13 mouse cellular contexts compared by ENCODE assay signal in the genomic region with DNA sequence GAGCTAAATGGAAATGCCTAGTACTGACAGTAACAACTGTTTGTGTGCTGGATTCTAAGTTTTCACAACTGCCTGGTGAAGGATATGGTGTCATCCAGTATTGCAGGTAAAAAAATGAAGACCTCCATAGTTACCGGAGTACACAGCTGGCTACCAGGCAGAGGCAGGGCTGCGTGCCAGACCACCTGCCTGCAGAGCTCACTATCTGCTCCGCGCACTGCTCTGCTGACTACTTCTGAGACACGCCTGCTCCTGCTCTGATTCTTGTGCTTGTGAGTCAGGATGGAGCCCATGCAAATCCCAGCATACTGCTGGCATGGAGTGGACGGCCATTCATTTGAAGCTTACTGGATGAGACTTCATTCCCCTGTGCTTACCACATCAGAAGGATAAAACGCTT. TPM values are rescaled to one million over a fixed set of nuclear protein-coding genes. Genes with fewer than 3 reads are reported as not detected.
A peak's percentile ranks its signal among the peaks of the same experiment; 100 is the strongest.
DNase-seq lines count a peak whose midpoint lies in the region; ATAC-seq and TF ChIP-seq lines count a peak whose summit lies in the region.
"Had no signal": no experiment of that assay in that cellular context is flagged by ENCODE, and none has a peak within 500 bp of the region (broad histone marks: within the 10 kb centered on the region; RNA-seq: fewer than 3 reads in every experiment).

No protein-coding gene starts in this region.

- no peak for TF ChIP-seq CTCF in hindbrain, postnatal 0 days (IDR thresholded peaks at IDR 0.05; ENCODE audit: low read depth)
- no peak for TF ChIP-seq CTCF in C2C12 (IDR thresholded peaks at IDR 0.05; ENCODE audit: control insufficient read depth, insufficient read depth, insufficient read length)

- ATAC-seq in hindbrain, postnatal 0 days: no peak
- ATAC-seq in hindbrain, embryonic 12.5 days (ENCODE audit: low FRiP score): no peak
- peak; percentile 34 for ATAC-seq in megakaryocyte progenitor cell, adult 5-6 weeks (replicated peaks; ENCODE audit: poor library complexity)
- ATAC-seq: forebrain, embryonic 15.5 days had no signal

- H3K27me3 ChIP-seq in hindbrain, postnatal 0 days (ENCODE audit: insufficient read depth, low read length): no peaks in the 10 kb centered on the region
- no peaks in the 10 kb centered on the region for H3K27me3 ChIP-seq in hindbrain, embryonic 12.5 days
- H3K27me3 ChIP-seq in C2C12 (ENCODE audit: control insufficient read depth, insufficient read depth, insufficient read length): no peaks in the 10 kb centered on the region
- H3K27me3 ChIP-seq: forebrain, embryonic 15.5 days; stomach, embryonic 15.5 days had no signal

- H3K4me2 ChIP-seq in hindbrain, postnatal 0 days (ENCODE audit: low read depth, low read length): no peak overlapping the region
- H3K4me2 ChIP-seq in hindbrain, embryonic 12.5 days (replicated peaks): no peak overlapping the region
- H3K4me2 ChIP-seq: stomach, embryonic 15.5 days had no signal

- H3K9me3 ChIP-seq in hindbrain, postnatal 0 days (ENCODE audit: low read length): no peaks in the 10 kb centered on the region
- no peaks in the 10 kb centered on the region for H3K9me3 ChIP-seq in hindbrain, embryonic 12.5 days (replicated peaks)
- H3K9me3 ChIP-seq: forebrain, embryonic 15.5 days; hindbrain, embryonic 10.5 days; stomach, embryonic 15.5 days had no signal

- WGBS in hindbrain, postnatal 0 days: 45% methylated on average over 7 of the region's 7 CpGs
- 86% methylated on average over 7 of the region's 7 CpGs for WGBS in hindbrain, embryonic 12.5 days

- peaks cover 99% of the 10 kb centered on the region for H3K79me2 ChIP-seq in C2C12 (ENCODE audit: control insufficient read depth, insufficient read depth)

- DNase-seq in hindbrain, postnatal 0 days (ENCODE audit: low spot score): peak; percentile 13
- peak; percentile 55 for DNase-seq in NIH3T3 (ENCODE audit: low read depth)
- DNase-seq in kidney, postnatal 4 days: no peak
- DNase-seq in kidney, postnatal 25 days: no peak
- no peak for DNase-seq in layer of hippocampus, postnatal 25 days (ENCODE audit: extremely low spot score in 1 of 2, low spot score in 1 of 2)
- DNase-seq: cerebellum, adult 11 months had no signal

- peaks cover 95% of the 10 kb centered on the region for H3K79me3 ChIP-seq in C2C12 (ENCODE audit: low read depth)

- H3K36me3 ChIP-seq in hindbrain, postnatal 0 days (ENCODE audit: insufficient read depth, low read length): 0 out of 2 replicates have a peak, but pooled peaks cover 4% of the 10 kb centered on the region
- H3K36me3 ChIP-seq in hindbrain, embryonic 12.5 days: peaks cover 27% of the 10 kb centered on the region
- H3K36me3 ChIP-seq in C2C12 (ENCODE audit: control insufficient read depth, insufficient read depth): peaks cover 63% of the 10 kb centered on the region

- peaks cover 11% of the 10 kb centered on the region; the same call in 1 of the 2 replicates for H3K4me1 ChIP-seq in hindbrain, postnatal 0 days (ENCODE audit: insufficient read depth, low read length)
- peaks cover 34% of the 10 kb centered on the region for H3K4me1 ChIP-seq in hindbrain, embryonic 12.5 days

- no peak overlapping the region for H3ac ChIP-seq in C2C12 (ENCODE audit: control insufficient read depth, insufficient read length, low read depth)

- H3K27ac ChIP-seq in hindbrain, postnatal 0 days: no peak overlapping the region
- H3K27ac ChIP-seq in hindbrain, embryonic 12.5 days: no peak overlapping the region
- H3K27ac ChIP-seq: forebrain, embryonic 15.5 days; liver, embryonic 14.5 days; stomach, embryonic 15.5 days had no signal

- no peak overlapping the region for H3K4me3 ChIP-seq in hindbrain, postnatal 0 days (ENCODE audit: low read length)
- no peak overlapping the region for H3K4me3 ChIP-seq in hindbrain, embryonic 12.5 days
- H3K4me3 ChIP-seq in C2C12 (ENCODE audit: insufficient read depth, poor library complexity, severe bottlenecking): no peak overlapping the region
- H3K4me3 ChIP-seq: forebrain, embryonic 15.5 days; hindbrain, embryonic 10.5 days; stomach, embryonic 15.5 days had no signal

- no peak overlapping the region for H3K9ac ChIP-seq in hindbrain, postnatal 0 days (replicated peaks; ENCODE audit: low read length)
- H3K9ac ChIP-seq in hindbrain, embryonic 12.5 days: no peak overlapping the region
- H3K9ac ChIP-seq: forebrain, embryonic 15.5 days; liver, embryonic 14.5 days; stomach, embryonic 15.5 days had no signal

TF ChIP-seq in C2C12, 6 proteins besides CTCF, POLR2A, EP300 and RAD21:
- TF ChIP-seq MYOD1 (IDR thresholded peaks at IDR 0.05; ENCODE audit: control insufficient read depth, insufficient read length, low read depth) (peak; percentile 79), MYOG (IDR thresholded peaks at IDR 0.05; ENCODE audit: control insufficient read depth, extremely low read depth, insufficient read length) (no peak)

RNA-seq across cellular contexts. Expression of a gene that starts 2.6 kb away (rescaled TPM):
- 0.50 and 2.6 TPM in 2 replicates for total RNA-seq in hindbrain, postnatal 0 days (2014; rRNA removed)
- polyA plus RNA-seq in hindbrain, postnatal 0 days (2015; fragmentation: Nextera tagmentation; extraction: Ambion mirVana): 0.26 and 0.33 TPM in 2 replicates
- 0.53 and 0.59 TPM in 2 replicates for polyA plus RNA-seq in hindbrain, embryonic 12.5 days (2016; fragmentation: Nextera tagmentation; extraction: Ambion mirVana)
- 1.3 TPM for polyA plus RNA-seq in C2C12 (2012; fragmentation: generic; extraction: Trizol)
- 3.0 and 3.6 TPM in 2 replicates for total RNA-seq in megakaryocyte progenitor cell, adult 5-6 weeks (2015)
- 3.1 and 4.7 TPM in 2 replicates for total RNA-seq in megakaryocyte progenitor cell, adult 5-6 weeks (2017)
- total RNA-seq in layer of hippocampus, postnatal 25 days (2021): 1 to 10 TPM; 1.3 to 2.3 TPM

RNA-seq across cellular contexts. Expression of a gene that starts 30.1 kb away (rescaled TPM):
- 79.6 and 80.0 TPM in 2 replicates for total RNA-seq in hindbrain, postnatal 0 days (2014; rRNA removed)
- 62.3 and 64.8 TPM in 2 replicates for polyA plus RNA-seq in hindbrain, postnatal 0 days (2015; fragmentation: Nextera tagmentation; extraction: Ambion mirVana)
- polyA plus RNA-seq in hindbrain, embryonic 12.5 days (2016; fragmentation: Nextera tagmentation; extraction: Ambion mirVana): 155 TPM in 2 replicates
- 172 TPM for polyA plus RNA-seq in C2C12 (2012; fragmentation: generic; extraction: Trizol)
- 50.6 and 56.6 TPM in 2 replicates for total RNA-seq in megakaryocyte progenitor cell, adult 5-6 weeks (2015)
- 96.0 and 102 TPM in 2 replicates for total RNA-seq in megakaryocyte progenitor cell, adult 5-6 weeks (2017)
- total RNA-seq in layer of hippocampus, postnatal 25 days (2021): 10 to 100 TPM; 45.5 to 55.2 TPM

Comparison
In these comparisons a context has a peak if more than half of its experiments do, and no peak if none do; other contexts are left out.
1. DNase-seq: peak in hindbrain, postnatal 0 days (single experiment) and NIH3T3 (single experiment); none in kidney, postnatal 4 days (0 of 2), kidney, postnatal 25 days (0 of 2) and layer of hippocampus, postnatal 25 days (0 of 2).